Mouse (Mus musculus): Measurements from ENCODE around the gene Tmem239.
A peak's percentile ranks its signal among the peaks of the same experiment; 100 is the strongest.
"Not testable (repeated sequence)": the region's sequence is repeated elsewhere in the genome, so short reads cannot be mapped to it uniquely, and the experiment has no call there.

Gene Tmem239

DNA sequence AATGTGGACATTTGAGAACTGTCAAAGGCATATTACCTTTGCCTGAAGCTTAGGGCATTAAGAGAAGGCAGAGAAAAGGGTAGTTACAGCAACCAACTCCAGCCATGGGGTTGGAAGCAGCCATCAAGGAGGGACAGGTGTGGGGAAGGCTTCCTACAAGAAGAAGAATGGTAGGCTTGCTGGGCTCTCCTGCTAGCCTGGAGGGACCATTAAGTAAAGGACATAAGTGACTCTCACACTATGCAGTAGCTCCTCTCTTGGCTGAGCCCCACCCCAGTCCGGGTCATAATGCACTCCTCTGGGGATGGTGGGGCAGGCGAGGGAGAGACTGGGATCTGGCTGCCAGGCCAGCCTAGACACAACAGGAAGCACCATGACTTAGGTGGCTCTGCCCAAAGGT, at the start of gene Tmem239:
Gene Tmem239 (plus strand): TSS at position 301 of the 400 bp plus-strand sequence.
- no peak for DNase-seq

DNA sequence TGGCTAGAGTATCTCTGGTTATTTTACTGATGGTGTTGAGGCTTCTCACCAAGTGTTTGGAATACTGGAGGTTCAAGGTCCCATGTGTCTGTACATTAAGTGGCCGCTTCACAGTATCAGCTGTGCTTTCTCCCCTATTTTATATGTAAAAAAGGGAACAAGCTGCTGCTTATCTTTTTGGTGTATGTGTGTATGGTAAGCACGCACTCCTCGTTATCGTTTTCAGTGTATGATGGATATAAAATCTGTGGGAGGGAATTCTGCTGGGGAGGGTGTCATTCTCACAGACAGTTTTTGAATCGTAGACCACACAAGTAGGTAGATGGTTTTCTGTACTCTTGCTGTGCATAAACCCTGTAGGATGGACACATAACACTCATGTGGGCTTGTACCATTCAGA, 48.7 kb upstream of the Tmem239 start:
- DNase-seq, result no peak

DNA sequence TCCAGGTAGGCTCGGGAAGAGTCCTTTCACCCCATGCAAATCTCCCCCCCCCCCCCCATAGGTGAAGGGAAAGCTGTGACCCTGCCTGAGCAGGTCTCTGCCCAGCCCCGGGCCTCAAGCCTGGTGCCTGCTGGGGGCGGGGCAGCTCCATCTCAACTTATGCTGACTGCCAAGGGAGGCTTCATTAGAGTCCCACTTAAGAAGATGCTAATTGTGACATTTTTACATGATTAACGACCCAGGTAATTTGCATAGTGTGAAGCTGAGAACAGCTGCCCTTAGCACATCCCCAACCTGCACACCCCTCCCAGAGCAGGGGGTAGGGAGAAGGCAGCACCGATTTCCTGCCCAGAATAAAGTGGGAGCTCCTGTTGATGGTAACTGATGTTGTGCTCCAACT, 47.4 kb upstream of the Tmem239 start:
- no peak for DNase-seq

DNA sequence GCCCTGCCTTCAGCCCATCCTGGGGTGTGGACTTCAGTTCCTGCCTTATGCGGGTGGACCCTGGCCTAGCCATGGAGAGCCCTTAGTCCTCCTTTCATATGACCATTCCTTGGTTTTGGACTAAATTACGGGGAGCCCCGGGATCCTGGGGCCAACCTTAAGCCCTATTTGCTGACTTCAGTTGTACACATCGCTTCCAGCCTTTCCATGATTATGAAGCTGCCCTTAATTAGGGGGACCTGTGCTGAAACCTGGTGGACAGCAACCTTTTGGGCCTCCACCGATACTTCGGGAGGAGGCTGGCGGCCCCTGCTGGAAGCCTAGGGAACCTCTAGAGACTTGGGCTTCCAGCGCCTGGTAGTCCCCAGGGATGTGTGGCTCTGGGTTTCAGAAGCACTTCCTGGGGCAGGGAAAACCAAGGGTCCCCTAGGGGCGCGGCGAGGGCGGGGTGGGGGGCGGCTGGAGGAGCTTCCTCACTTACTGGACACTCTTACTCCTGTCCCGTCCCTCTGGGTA, 43.7 kb upstream of the Tmem239 start:
- peak; percentile 8 to 48 for DNase-seq

DNA sequence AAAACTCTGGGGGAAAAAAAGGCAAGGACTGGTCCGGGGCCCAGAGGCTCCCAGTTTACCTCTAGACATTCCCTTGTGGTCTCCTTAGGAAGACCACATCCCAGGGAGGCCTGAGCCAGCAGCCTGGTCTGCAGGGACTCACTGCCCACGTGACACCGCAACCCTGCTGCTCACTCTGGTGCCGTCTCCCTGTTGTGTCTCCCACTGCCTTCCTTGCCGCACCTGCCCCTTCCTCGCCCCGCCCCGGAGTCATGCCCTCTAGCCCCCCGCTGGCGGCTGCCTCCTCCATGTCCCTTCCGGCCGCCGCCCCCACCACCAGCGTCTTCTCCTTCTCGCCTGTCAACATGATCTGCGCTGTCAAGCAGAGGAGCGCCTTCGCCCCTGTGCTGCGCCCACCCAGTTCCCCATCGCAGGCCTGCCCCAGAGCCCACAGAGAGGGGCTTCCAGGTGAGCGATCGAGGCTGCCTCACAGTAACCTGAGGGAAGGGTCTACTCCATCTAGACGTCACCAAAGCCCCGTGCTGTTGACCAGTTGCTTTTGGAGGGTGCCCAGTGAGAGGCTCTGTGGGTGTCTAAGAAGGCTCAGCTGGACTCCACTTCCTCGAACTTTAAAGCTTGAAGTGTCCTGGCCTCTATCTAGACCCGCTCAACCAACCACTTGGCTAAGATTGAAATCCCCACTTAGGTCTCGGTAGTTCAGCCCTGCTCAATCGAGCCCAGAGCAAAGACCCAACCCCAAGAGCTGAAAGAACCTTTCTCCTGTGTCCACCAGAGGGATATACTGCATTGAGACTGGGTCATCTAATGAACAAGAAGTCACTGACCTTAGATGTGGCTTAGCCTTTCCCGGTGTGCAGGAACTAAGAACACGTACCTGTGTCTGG, 40.8 kb upstream of the Tmem239 start:
- no peak for DNase-seq

DNA sequence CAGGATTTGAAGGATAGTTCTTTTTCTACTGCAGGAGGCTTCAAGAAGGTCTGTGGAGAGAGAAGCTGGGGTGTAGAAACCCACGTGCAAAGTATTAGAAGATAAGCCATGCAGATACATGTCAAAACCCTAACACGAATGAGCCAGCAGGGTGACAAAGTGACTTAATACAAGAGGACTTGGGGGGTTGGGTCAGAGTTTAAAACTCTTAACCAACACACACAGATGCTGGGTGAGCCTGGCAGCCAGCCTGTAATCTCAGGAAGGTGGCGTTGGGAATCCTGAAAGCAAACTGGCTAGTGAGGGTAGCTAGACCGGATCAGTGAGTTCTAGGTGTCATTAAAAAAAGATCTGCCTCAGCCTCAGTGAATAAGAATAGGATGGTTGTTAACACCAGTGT, 38.9 kb upstream of the Tmem239 start:
- DNase-seq, result no peak

DNA sequence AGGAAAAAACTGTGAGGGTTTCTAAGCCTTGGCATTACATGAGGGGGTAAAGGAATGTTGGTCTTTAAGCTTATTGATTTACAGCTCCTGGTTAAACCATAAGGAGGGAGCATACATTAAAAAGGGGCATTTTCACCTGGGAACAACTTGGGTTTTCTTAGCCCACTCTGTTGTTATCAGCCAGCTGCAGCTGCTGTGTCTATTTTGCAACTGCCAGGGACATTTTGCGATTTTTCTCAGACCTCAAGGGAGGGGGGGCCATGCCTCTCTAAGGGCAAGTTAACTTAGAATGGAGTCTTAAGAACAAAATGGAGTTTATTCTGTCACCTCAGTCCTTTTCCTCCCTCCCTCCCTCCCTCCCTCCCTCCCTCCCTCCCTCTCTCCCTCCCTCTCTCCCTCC, 33.3 kb upstream of the Tmem239 start:
- not testable (repeated sequence) for DNase-seq

DNA sequence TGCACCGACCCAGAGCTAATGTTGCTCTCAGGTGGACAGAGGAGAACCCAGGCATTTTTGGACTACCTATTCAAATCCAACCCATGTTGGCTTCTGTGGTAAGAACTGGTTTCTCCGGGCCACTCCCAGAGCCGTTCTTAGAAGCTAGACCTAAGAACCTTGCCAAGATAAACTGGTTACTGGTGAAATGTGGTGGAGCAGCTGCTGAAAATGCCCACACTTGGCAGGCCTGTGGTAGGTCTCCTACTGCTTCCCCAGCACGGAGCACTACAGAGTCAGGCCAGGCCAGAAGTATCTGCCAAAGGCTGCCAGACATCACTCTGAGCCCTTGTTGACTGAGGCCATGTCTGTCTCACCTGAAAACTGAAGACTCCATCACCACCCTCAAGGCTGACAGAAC, 31.3 kb upstream of the Tmem239 start:
- DNase-seq, result no peak

DNA sequence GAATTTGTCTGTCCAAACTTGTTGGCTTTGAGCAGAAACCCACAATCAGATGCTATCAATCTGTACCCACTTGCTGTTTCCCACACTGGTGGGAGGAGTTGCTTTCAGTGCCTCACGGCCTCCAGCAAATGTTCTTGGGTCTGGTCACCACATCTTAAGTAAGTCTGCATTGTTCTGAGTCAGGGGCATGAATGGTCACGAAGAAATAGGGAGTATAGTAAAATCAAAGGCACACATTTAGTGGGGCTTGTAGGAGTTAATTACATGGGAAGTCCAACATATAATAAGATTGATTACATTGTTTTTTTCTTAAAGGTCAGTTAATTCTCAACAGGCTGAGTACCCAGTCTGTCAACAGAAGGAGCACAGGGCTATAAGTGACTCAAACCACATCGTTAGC, 23.1 kb upstream of the Tmem239 start:
- no peak for DNase-seq

DNA sequence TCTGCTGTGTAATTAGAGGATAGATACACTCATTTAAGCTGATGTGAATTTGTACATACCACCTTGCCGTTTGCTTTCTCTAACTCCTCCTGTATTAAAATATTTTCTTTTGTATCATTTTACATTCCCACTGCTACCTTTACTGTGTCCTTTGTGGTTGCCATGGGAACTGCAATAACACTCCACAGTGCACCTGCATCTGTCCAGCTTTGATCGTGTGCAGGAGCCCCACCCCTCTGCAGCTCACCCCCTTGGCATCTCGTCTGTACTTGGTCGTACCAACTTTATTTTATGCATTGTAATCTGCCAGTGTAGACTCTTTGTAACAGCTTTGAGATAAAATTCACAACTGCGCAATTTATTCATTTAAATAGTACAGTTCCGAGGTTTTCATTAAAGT, 22.4 kb upstream of the Tmem239 start:
- no peak for DNase-seq

DNA sequence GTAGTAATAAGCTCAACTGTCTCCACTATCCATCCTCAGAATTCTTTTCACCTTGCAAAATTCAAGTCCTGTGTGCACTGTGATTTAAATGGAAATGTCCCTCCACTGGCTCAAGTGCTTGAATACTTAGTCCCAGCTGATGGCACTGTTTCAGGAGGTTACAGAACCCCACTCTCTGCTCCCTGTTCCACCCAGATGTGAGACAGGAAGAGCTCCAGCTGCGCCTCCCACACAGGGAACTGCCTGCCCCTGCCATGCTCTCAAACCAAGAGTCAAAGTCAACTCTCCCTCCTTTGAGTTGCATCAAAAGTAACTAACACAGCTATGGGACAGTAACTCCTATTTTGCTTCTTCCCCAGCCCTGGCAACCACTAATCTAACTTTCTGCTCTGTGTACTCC, 20.1 kb upstream of the Tmem239 start:
- no peak for DNase-seq

DNA sequence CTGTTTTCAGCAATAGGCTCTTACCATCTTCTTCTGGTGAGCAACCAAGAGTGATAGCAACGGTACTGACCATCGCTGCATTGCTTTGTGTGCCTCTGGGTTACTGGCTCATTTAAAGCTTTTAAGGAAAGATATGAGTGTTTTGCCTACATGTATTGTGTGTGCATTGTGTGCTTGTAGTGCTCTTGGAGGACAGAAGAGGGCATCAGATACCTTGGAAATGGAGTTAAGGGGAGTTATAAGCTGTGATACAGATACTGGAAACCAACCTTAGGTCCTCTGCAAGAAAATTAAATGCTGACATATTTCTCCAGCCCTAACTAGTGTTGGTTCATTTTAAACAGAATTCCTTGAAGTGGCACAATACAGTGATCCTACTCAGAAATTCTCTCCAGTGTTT, 17.5 kb upstream of the Tmem239 start:
- DNase-seq, result no peak

DNA sequence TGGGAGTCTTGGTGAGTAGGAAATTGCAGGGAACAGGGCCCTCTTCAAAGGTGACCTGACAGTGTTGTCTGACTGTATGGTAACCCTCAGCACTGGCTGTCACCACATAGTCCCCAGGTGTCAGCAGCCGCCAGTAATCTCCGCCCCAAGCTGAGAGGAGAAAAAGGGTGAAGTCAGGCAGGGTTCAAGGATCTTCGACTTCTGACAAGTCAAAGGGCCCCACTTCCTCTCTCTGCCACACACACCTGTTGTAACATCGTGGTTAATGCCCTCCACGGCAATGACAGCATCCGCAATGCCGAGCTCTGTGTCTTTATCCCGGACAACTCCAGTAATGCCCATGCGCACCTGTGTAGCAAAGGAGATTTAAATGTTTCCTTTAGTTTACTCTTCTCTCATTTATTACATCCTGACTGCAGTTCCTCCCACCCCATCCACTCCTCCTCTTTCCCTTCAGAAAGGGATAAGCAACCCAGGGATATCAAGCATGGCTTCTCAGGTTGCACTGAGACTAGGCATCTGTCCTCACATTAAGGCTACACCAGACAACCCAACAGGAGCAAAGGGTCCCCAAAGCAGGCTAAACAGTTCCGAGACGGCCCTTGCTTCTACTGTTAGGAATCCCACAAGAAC, 15.2 kb upstream of the Tmem239 start:
- no peak for DNase-seq

DNA sequence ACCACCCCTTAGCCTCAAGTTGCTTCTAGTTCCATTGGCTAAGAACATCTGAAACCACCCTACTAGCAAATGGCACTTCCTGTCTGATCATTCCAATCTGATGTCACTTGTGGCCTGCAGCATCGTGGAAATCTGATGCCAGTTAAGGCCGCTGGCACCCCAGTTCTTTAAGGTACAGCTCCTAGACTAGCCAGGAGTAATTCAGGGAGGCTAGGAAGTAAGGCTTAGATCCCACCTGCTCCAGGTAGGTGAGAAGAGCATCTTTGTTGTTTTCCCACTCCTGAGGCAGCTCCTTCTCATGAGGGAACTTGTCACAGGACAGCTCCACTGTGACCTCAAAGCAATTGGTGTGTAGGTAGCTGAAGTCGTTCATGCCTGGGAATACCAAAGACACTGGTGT, 13.4 kb upstream of the Tmem239 start:
- DNase-seq, result no peak

DNA sequence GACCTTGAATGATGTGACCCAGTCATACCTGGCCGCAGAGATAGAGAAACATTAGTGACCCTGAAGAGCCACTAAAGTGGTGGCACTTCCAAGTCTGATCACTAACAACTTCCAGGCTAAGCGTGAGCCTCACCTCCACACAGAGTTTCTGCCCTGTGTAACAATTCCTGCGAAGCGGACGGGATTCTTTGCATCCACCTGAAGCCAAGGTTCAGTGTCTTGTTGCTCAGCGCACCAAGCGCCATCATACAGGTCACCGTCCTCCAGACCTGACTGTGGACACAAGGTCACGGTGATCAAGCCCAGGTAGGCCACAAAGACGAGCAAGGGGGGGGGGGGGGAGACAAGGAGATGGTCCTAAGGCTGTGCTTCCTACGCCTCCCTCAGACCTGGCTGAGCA, 10.6 kb upstream of the Tmem239 start:
- DNase-seq, result no peak

DNA sequence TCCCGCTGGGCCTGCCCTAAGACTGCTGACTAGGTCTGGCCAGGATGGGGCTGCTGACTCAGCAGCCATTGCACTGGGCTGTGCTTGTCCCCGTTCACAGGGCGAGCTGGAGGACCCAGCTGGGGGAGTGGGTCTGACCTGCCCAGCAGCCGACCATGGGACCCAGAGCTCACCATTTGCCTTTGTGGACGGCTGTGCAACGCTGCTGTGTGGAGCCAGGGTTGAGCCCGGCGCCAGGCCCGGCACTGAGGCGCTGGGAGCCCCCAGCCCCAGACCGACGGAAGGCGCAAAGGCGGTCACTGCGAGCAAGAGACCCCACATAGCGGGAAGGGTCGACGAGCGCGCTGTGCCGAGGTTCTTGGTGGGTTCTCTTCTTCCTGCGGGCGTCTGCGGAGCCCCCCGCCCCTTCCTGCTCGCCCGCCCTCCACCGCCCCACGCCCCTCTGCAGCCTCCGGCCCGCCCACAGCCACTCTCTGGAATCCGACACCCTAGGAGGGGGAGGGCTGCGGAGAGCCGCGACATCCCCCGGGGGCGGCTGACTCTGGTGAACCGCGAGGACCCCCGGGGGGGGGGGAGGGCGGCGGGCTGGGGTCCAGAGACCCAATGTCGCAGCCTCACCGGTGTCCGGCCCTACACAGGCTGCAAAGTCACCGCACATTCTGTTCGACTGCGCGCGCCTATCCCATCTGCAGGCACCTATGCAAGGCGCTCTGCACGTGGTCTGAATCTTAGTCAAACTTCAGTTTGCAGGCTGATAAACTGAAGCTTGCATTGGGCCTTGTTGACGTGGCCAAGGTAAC, 8.9 kb upstream of the Tmem239 start, which contains the start of gene Cpxm1:
Gene Cpxm1 (minus strand): TSS at position 389 of the 800 bp plus-strand sequence.
- DNase-seq, result no peak

DNA sequence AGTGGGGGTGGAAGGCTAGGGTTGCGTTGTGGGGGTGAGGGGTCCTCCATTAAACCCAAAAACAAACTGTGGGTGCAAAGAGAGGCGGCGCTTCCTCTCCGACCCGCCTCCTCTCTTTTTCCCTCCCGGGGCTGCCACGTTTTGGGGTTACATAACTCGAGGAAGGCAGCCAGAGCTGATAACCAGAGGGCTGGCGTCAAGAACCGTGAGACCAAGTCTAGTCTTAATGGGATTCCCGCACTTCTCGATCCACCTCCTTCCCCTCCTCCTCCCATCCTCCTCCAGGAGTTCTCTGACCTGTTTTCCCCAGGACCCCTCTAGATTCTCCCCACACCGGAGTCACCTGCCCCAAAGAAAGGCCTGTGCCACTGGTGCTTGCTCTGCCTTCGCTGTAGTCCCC, 8.2 kb upstream of the Tmem239 start:
- DNase-seq, result no peak

DNA sequence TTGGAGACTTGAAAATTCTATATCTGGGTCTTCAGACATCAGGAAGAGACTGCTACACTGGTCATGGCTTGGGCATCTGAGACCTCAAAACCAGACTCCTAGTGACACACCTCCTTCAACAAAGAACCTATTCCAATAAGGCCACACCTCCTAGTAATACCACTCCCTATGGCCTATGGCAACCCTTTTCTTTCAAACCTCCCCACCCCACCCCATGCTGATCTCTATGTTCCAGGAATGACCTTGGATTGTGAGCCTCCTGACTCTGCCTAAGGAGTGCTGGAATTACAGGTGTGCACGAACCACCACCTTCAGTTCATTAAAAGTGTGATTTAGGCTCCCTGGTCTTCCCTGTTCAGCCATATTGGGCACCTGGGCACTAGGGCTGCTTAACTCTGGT, 6.2 kb upstream of the Tmem239 start:
- no peak for DNase-seq

DNA sequence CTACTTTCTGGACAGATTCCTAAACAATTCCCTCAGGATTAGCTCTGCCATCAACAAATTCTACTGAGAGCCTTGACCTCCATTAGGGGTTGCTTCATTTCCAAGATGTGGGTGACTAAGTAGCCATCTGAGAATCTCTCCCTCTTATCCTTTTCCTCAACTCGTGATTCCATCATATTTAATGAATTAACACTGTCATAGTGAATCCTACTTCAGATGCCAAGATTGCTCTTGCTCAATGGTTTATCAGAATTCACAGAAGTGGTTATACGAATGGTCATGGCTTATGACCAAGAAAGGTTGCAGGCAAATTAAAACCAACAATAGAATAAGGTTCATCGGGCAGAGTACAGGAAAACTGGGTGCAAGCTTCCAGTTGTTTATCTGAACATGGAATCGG, 4.4 kb upstream of the Tmem239 start:
- DNase-seq, result no peak

DNA sequence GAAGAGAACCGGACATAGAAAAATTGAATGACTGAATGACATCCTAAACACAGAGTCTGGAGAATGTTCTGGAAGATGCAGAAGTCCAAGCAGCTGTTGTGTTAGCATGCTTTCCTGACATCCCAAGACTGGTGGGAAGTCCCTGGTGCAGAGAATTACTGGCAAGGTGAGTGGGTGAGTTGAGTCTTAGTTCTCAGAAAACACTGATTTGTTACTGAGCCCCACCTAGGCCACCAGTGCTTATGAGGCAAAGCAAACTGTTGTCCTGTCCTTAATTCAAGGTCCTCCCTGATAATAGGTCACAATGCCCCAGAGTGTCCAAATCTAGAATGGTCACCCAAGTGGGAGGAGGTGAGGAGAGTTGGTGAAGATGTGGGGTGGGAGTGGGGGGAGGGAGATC, 1.3 kb upstream of the Tmem239 start, which contains the start of the genes Gm28372 and 1700020A23Rik:
Gene Gm28372 (plus strand): TSS at position 301 of the 400 bp plus-strand sequence.
Gene 1700020A23Rik (plus strand): TSS at position 321 of the 400 bp plus-strand sequence.
- no peak for DNase-seq

DNA sequence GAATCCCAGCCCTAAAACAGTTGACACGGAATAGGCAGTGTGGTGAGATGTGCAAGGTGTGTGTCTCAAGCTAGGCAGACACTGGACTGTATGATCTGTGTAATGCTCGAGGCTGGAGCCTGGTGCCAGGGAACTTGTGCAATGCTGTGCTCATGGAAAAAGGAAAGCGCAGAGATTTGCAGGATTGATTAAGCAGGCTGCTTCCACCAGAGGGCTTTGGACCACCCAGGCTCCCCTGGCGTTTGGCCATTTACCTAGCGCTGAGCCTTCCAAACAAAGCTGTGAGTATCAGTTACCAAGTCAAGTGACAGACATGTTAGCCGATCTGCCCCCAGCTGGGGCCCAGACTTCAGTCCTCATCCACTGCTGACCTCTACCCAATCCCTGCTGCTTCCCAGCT, 1.9 kb downstream of the Tmem239 start:
- DNase-seq, result no peak

DNA sequence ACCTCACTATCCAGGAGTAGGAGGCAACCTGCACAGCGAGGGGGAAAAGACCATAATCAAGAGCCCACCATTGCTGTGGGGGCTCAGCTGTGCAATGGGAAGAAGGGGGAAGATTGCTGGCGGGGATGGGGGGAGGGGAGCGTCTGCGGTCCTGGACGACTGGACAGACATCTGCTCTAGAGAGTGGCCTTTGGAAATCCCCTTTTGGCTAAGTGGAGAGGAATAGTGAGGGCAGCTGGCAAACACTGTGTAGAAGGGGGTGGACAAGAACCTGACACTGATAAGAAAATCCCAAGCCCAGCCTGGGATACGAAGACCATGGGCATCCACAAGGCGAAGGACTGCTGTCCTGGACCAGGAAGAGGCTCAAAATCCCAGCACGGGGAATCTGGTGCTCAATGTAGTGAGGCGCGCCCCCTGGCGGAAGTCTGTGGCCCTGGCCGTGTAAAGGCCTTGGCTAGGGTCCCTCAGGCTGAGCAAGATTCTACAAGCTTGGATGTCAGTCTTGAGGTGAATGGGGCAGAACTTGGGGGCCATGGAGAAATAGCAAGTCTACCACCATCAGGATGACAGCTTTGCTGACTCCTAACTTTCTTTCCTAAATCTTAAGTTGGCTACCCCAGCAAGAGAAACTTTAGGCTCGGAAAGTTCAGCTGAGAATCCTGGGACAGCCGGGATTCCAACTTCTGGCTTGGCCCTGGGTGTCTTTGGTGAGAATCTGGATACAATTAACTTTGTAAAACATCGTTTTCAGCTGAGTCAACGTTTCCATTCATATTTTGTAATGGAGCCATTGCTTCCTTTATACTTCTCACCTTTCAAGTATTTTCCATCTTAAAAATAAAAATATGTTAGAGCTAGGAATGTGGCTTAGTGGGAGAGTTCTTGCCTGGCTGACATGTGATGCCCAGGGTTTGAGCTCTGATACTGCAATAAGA, 5.5 kb downstream of the Tmem239 start:
- DNase-seq, result peak; percentile 56 to 82

Measured in kidney, adult 8-10 months (tissue).